Mouse (Mus musculus) CH12.LX (cell line): ENCODE data around the gene Rita1. TPM values are rescaled to one million over a fixed set of nuclear protein-coding genes. Genes with fewer than 3 reads are reported as not detected.

Experiments
- DNase-seq: peaks from one replicate; pipeline ENCODE4 v3.0.0-alpha.2; 2013; ENCODE audit errors: extremely low read depth
- H3K27ac ChIP-seq: 2 replicates; pipeline ENCODE4 v1.5.1; 2012; ENCODE audit warnings: low read depth, mild to moderate bottlenecking, control low read depth, moderate library complexity; ENCODE audit not compliant: insufficient read depth
- H3K27me3 ChIP-seq: replicated peaks from 2 replicates; pipeline ENCODE3; 2012; ENCODE audit warnings: inconsistent platforms
- H3K36me3 ChIP-seq, 2 experiments: replicated peaks in 1 of 2; 2 replicates each; pipeline versions ENCODE3 to v1.6.1; 2012; ENCODE audit warnings: inconsistent platforms in 1 of 2, low read length in 1 of 2, mild to moderate bottlenecking in 1 of 2, mixed read lengths in 1 of 2, moderate library complexity in 1 of 2; ENCODE audit not compliant: control insufficient read depth in 1 of 2, insufficient read depth in 1 of 2
- H3K4me1 ChIP-seq, 2 experiments: 2 replicates each; pipeline ENCODE4 v1.6.1; 2012; ENCODE audit warnings: inconsistent platforms in 1 of 2, moderate library complexity in 1 of 2; ENCODE audit not compliant: insufficient read depth in 2 of 2, control insufficient read depth in 1 of 2
- H3K4me2 ChIP-seq: 2 replicates; pipeline ENCODE4 v1.6.1; 2012; ENCODE audit warnings: low read depth, mild to moderate bottlenecking, control low read depth; ENCODE audit not compliant: poor library complexity, insufficient read depth, severe bottlenecking
- H3K4me3 ChIP-seq, 3 experiments: fragments of 150-350 bp in 1 of 3; sonication (generic) in 1 of 3; replicated peaks in 1 of 3; 2 replicates each; pipeline versions ENCODE3 to v1.5.1; 2011 to 2012; ENCODE audit warnings: low read depth in 2 of 3, low read length in 2 of 3, mild to moderate bottlenecking in 2 of 3, moderate library complexity in 2 of 3, control low read depth in 1 of 3, improper control_type of control experiment in 1 of 3, inconsistent platforms in 1 of 3, mixed read lengths in 1 of 3; ENCODE audit not compliant: poor library complexity in 1 of 3
- H3K79me2 ChIP-seq: replicated peaks from 2 replicates; pipeline ENCODE4 v1.6.1; 2012; ENCODE audit warnings: mild to moderate bottlenecking, moderate library complexity; ENCODE audit not compliant: control insufficient read depth, poor library complexity, insufficient read depth, severe bottlenecking; ENCODE audit errors: extremely low read depth
- H3K9ac ChIP-seq: 2 replicates; pipeline ENCODE4 v1.6.1; 2012; ENCODE audit warnings: low read depth, mild to moderate bottlenecking, control low read depth, moderate library complexity; ENCODE audit not compliant: insufficient read depth
- H3K9me3 ChIP-seq: replicated peaks from 2 replicates; pipeline ENCODE3; 2012; ENCODE audit warnings: low read length, inconsistent platforms, mixed read lengths
- CHD2 ChIP-seq: IDR thresholded peaks from 2 replicates; pipeline ENCODE4 v1.6.1; 2011; ENCODE audit warnings: low read length, improper control_type of control experiment
- E2F4 ChIP-seq: IDR thresholded peaks from 2 replicates; pipeline ENCODE4 v1.6.1; 2011; ENCODE audit warnings: low read depth, low read length, improper control_type of control experiment; ENCODE audit not compliant: insufficient replicate concordance
- EP300 ChIP-seq: IDR thresholded peaks from 2 replicates; pipeline ENCODE4 v1.6.1; 2011; ENCODE audit warnings: low read length, improper control_type of control experiment
- MAFK ChIP-seq: IDR thresholded peaks from 2 replicates; pipeline ENCODE4 v1.6.1; 2011; ENCODE audit warnings: low read length, improper control_type of control experiment; ENCODE audit not compliant: insufficient replicate concordance
- MAX ChIP-seq: IDR thresholded peaks from 2 replicates; pipeline ENCODE4 v1.6.1; 2011; ENCODE audit warnings: low read length, improper control_type of control experiment
- SMC3 ChIP-seq: IDR thresholded peaks from 2 replicates; pipeline ENCODE4 v1.6.1; 2011; ENCODE audit warnings: low read depth, low read length, improper control_type of control experiment
- TCF12 ChIP-seq: IDR thresholded peaks from 2 replicates; pipeline ENCODE4 v1.6.1; 2014; ENCODE audit warnings: low read depth, mild to moderate bottlenecking, inconsistent platforms, low read length, improper control_type of control experiment
- USF2 ChIP-seq: conservative IDR thresholded peaks from 2 replicates; pipeline ENCODE4 v1.6.1; 2011; ENCODE audit warnings: low read depth, low read length, improper control_type of control experiment
- ZMIZ1 ChIP-seq: IDR thresholded peaks from 2 replicates; pipeline ENCODE4 v1.6.1; 2012; ENCODE audit warnings: low read depth, mild to moderate bottlenecking, inconsistent platforms, low read length, improper control_type of control experiment
- dilution Hi-C: fragments of 300-500 bp; cut with MboI; formaldehyde crosslinking; loops from 2 replicates; pipeline ENCODE4 v1.14.3; 2020; ENCODE audit warnings: low sequenced_read_pairs; ENCODE audit not compliant: extremely low pct_unique_long_range_greater_than_20kb, extremely low pct_ligation_motif_present
- in situ Hi-C: fragments of 300-500 bp; cut with MboI; formaldehyde crosslinking; loops from 3 replicates; pipeline ENCODE4 v1.14.3; 2019; ENCODE audit warnings: low sequenced_read_pairs, low pct_ligation_motif_present, low pct_unique_long_range_greater_than_20kb, mixed read lengths
- polyA plus RNA-seq: library from polyadenylated mRNA; unstranded; fragments of >175 nt; gene quantifications from 2 replicates; pipeline ENCODE4 v1.2.1, GENCODE M21; 2012; ENCODE audit warnings: low read depth; ENCODE audit not compliant: insufficient read length
- total RNA-seq, 2 experiments: library from RNA; depleted of rRNA; stranded (reverse); fragments of 300-350 nt in 1 of 2; fragments of >200 nt in 1 of 2; gene quantifications; 2 replicates each; pipeline ENCODE4 v1.2.3; 2012 to 2014

The Rita1 gene
- total and polyA plus RNA-seq, 3 experiments, result 6.3 to 10.2 (median 7.3) TPM

DNA sequence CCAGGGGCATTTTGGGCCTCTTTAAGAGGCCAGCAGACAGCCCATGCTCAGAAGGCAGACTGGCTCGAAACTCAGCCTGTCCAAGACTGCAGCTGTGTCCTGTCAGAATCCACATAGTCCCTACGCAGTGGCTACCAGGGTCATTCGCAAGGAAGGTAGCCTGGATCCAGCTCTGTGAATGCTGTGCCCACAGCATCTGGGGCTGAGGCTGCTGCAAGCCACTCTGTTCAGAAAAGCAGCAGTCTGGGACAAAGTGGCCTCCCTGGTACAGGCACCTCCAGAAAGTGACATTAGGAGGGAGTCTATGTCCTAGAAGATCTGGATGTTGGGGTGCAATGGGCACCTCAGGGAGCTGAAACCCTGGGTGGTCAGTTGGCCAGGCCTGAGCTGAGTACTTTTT lies 42.6 kb downstream of the Rita1 start:
- in situ Hi-C loops (no loop called here), dilution Hi-C loops (no loop called here)
- Histone ChIP-seq H3K4me1 (peaks cover 4 to 28% of the 10 kb centered on the region in 2 experiments; a peak in 3 of 4 replicates), H3K4me2 (no peak overlapping the region), H3K27me3 (no peaks in the 10 kb centered on the region), H3K27ac (no peak overlapping the region), H3K36me3 (no peaks in the 10 kb centered on the region), H3K9ac (no peak overlapping the region), H3K9me3 (no peaks in the 10 kb centered on the region), H3K4me3 (no peak overlapping the region), H3K79me2 (no peaks in the 10 kb centered on the region)
- no peak for TF ChIP-seq E2F4
- DNase-seq, result no peak

DNA sequence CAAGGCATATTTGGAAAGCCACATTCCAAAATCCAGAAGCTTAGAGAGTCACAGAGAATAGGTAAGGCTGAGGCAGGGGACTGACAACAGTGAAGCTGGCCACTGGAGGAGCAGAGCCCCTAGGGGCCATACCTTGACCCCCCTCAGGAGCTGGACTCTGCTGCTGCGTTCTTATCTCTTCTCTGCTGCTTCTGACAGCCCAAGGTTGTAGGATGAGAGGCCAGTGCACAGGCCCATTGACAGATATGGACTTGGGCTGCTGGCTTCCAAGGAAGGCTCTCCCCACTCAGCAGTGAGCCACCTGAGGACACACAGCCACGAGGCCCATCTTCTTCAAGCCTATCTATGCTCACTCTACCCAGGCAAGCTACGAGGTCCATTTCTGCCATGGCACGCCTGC lies 43.4 kb downstream of the Rita1 start:
- in situ Hi-C loops, result no loop called here
- H3K27ac ChIP-seq, result no peak overlapping the region

DNA sequence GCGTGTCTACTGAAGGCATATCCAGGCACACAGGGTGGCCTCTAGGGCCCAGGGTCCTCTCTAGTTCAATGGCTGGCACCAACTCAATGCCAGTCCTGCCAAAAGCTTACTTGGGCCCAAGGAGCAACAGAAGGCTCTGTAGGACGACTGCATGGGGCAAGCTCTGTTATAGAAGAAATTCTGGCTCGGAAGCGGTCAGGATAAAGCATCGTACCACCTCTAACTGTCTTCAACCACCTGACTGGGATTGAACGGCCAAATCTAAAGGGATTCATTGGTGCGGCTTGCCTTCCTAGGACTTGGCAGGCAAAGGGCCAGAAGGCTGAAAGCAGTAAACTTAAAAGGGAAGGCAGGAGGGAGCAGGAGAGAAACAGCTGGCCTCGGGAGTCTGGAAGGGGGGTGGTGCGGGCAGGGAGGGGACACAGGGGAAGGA lies 44.0 kb downstream of the Rita1 start:
- Histone ChIP-seq H3K9me3 (no peaks in the 10 kb centered on the region), H3K4me1 (peaks cover 4 to 30% of the 10 kb centered on the region in 2 experiments; a peak in 3 of 4 replicates), H3K9ac (no peak overlapping the region), H3K27me3 (no peaks in the 10 kb centered on the region), H3K36me3 (no peaks in the 10 kb centered on the region), H3K79me2 (no peaks in the 10 kb centered on the region), H3K4me3 (no peak overlapping the region), H3K4me2 (no peak overlapping the region), H3K27ac (no peak overlapping the region)
- in situ Hi-C loops, result no loop called here
- DNase-seq, result no peak
- dilution Hi-C loops, result no loop called here
- no peak for TF ChIP-seq ZMIZ1
- TF ChIP-seq CHD2, result no peak
- TF ChIP-seq MAFK, result no peak
- TF ChIP-seq EP300, result no peak
- no peak for TF ChIP-seq USF2
- no peak for TF ChIP-seq MAX

More for the DNA sequence above, 43.4 kb downstream of the Rita1 start:
- H3K79me2 ChIP-seq, result no peaks in the 10 kb centered on the region
- TF ChIP-seq SMC3, result no peak
- no peak for TF ChIP-seq TCF12
- H3K4me3 ChIP-seq, result no peak overlapping the region
- no peaks in the 10 kb centered on the region for H3K27me3 ChIP-seq
- H3K4me2 ChIP-seq, result no peak overlapping the region
- dilution Hi-C loops, result no loop called here
- no peaks in the 10 kb centered on the region for H3K36me3 ChIP-seq
- peaks cover 4 to 28% of the 10 kb centered on the region in 2 experiments; a peak in 3 of 4 replicates for H3K4me1 ChIP-seq
- DNase-seq, result no peak
- no peak overlapping the region for H3K9ac ChIP-seq
- H3K9me3 ChIP-seq, result no peaks in the 10 kb centered on the region
